Mouse (Mus musculus): Measurements from ENCODE around the gene Glyr1. TPM values are rescaled to one million over a fixed set of nuclear protein-coding genes. Genes with fewer than 3 reads are reported as not detected.
A peak's percentile ranks its signal among the peaks of the same experiment; 100 is the strongest.

Glyr1 gene
- total and polyA plus RNA-seq, 2 experiments from 2014 or later = 157 to 180 TPM

DNA sequence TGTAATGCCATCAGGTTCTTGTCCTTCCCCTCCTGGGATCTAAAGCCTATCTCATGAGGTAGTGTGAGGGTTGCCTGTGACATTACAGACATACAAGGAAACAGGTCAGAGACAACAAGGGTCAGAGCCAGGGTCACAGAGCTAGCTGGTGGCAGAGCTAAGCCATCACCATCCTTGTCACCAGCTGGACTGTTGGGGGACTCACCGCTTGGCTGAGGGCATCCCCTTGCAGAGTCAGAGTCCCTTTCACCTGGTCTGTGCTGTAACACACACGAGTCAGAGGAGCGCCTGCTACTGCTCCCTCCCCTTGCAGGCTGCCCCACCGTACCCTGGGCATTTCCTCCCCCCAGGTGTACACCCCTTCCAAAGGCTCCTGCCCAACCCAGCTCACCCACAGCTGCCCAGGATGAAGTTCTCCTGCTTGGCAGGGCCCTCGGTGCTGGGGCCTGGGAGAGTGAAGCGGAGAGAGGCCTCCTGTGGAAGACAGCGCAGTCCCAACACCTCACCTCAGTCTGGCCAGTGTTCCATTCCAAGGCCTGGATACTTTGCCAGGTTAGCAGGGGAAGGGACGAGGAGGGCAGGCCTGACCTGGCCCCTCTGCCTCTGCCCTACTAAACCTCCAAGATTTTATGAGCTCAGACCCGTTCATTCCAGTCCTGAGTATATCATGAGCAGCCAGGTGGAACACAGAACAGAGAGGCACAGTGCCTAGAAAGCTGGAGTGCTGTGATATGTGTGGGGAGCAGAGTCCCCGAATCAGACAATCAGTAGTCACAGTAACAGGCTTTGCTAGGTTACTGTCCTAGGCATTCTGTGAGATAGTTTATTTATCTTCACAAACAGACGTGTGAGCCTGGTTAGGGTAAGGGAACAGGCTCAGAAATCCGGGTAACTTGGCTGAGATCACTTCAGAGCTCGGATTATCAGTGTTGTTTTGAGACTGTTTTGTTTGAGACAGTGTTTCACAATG, 37.3 kb downstream of the Glyr1 start:
- H3K27ac ChIP-seq (ENCODE audit: low read depth, low read length) = peak overlapping the region; percentile 85; the same call in 1 of the 2 replicates
- H3K9me3 ChIP-seq (ENCODE audit: low read length) = no peaks in the 10 kb centered on the region
- peak overlapping the region; percentile 71 for H3K4me2 ChIP-seq (ENCODE audit: low read depth)
- DNase-seq = no peak
- H3K36me3 ChIP-seq (ENCODE audit: insufficient read depth) = peaks cover 35% of the 10 kb centered on the region
- WGBS = 50% methylated on average over 13 of the region's 13 CpGs
- ATAC-seq = no peak
- 0 out of 2 replicates have a peak, but pooled peaks cover 4% of the 10 kb centered on the region for H3K4me1 ChIP-seq (ENCODE audit: insufficient read depth)
- peak overlapping the region; percentile 74 for H3K4me3 ChIP-seq (ENCODE audit: low read depth, low read length)
- no peak for TF ChIP-seq CTCF (IDR thresholded peaks at IDR 0.05; ENCODE audit: low read depth)
- no peaks in the 10 kb centered on the region for H3K27me3 ChIP-seq (ENCODE audit: insufficient read depth, low read length)
- peak overlapping the region; percentile 66 for H3K9ac ChIP-seq

DNA sequence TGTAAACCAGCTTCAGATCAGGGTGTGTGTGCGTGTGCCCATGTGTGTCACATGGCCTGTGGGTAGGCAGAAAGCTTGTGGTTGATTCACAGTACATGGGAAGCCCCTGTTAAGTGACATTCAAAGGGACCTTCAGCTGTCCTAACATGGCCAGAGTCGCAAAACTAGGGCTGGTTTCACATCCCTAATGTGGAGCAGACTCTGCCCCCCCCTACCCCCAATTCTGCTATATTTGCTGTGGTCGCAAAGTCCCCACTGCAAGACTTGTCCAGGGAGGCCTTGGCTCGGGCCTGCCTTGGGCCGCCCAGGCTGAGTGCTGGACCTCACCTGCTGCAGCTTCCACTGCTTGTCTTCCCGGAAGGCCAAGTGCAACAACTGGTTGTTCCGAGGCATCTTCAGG, 38.4 kb downstream of the Glyr1 start:
- Histone ChIP-seq H3K9me3 (ENCODE audit: low read length) (no peaks in the 10 kb centered on the region), H3K27ac (ENCODE audit: low read depth, low read length) (no peak overlapping the region), H3K4me1 (ENCODE audit: insufficient read depth) (0 out of 2 replicates have a peak, but pooled peaks cover 4% of the 10 kb centered on the region), H3K4me2 (ENCODE audit: low read depth) (no peak overlapping the region), H3K9ac (no peak overlapping the region), H3K4me3 (ENCODE audit: low read depth, low read length) (no peak overlapping the region), H3K36me3 (ENCODE audit: insufficient read depth) (peaks cover 25% of the 10 kb centered on the region), H3K27me3 (ENCODE audit: insufficient read depth, low read length) (no peaks in the 10 kb centered on the region)
- no peak for ATAC-seq
- WGBS = 87% methylated on average over 7 of the region's 7 CpGs
- no peak for DNase-seq
- no peak for TF ChIP-seq CTCF (IDR thresholded peaks at IDR 0.05; ENCODE audit: low read depth)

DNA sequence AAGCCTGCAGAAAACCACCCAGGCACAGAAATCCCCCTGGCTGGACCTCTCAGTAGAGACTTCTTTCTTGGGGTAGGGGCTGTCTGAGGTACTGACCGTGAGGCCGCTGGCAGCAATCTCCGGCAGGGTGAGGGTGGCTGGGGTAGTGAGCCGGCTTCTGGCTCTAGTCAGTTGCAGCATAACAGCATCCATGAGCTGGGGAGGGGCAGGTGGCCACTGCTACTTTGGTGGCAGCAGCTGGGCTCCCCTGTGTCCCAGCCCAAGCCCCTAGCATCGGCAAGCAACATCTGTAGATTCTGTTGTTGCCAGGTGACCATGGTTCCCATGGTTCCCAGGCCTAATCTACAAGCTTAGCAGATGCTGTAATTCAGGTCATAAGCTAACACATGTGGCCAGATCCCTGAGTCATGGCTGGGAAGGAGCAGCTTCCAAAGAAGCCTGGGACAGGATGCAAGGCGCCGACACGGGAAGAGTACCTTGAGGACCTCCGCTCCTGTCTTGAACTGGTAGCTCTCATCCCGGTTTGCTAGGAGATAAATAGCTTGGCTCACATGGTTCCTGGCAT, 39.2 kb downstream of the Glyr1 start:
- H3K4me2 ChIP-seq (ENCODE audit: low read depth) = no peak overlapping the region
- H3K9me3 ChIP-seq (ENCODE audit: low read length) = no peaks in the 10 kb centered on the region
- H3K27me3 ChIP-seq (ENCODE audit: insufficient read depth, low read length) = no peaks in the 10 kb centered on the region
- no peak overlapping the region for H3K9ac ChIP-seq
- 88% methylated on average over 10 of the region's 10 CpGs for WGBS
- 0 out of 2 replicates have a peak, but pooled peaks cover 4% of the 10 kb centered on the region for H3K4me1 ChIP-seq (ENCODE audit: insufficient read depth)
- TF ChIP-seq CTCF (IDR thresholded peaks at IDR 0.05; ENCODE audit: low read depth) = no peak
- ATAC-seq (no peak), DNase-seq (no peak)
- H3K27ac ChIP-seq (ENCODE audit: low read depth, low read length) = no peak overlapping the region
- H3K4me3 ChIP-seq (ENCODE audit: low read depth, low read length) = no peak overlapping the region
- H3K36me3 ChIP-seq (ENCODE audit: insufficient read depth) = peaks cover 17% of the 10 kb centered on the region

DNA sequence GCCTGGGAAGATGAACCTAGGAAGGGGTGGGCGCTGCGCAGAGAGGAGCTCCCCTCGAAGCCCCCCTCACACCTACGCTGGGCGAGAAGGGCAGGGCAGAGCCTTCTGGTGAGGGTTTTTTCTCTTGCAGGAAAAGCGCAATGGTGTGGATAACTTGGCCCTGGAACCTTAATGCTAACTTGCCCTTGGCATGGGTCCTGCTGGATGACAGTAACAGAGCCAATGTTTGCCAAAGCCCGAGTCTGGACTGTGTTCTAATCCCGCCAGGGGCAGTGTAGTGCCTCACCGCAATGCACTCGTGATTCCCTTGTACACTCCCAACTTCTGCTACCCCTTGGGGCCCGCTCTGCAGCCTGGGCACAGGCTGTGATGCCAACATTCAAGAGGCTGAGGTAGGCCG, 41.6 kb downstream of the Glyr1 start:
- no peak for ATAC-seq

DNA sequence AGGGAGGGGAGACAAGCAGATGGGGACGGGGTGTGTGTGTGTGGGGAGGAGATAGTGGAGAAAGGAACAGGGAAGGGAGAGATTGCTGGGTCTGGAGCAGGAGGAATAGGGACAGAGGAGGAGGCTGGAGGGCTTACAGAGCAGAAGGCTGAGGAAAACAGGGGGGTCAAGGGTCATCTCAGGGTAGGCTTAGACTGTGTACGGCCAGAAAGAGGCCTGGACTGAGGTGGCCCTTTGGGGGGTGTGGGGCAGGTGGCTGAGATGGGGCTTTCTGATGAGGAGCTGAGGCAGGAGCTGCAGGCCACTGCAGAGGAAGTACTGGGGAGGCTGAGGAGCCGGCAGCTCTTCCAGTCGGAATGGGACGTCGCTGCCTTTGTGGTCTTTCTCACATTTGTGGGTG, 42.2 kb downstream of the Glyr1 start:
- H3K4me3 ChIP-seq (ENCODE audit: low read depth, low read length) = no peak overlapping the region
- no peaks in the 10 kb centered on the region for H3K9me3 ChIP-seq (ENCODE audit: low read length)
- WGBS = 60% methylated on average over 6 of the region's 6 CpGs
- H3K27ac ChIP-seq (ENCODE audit: low read depth, low read length) = no peak overlapping the region
- no peaks in the 10 kb centered on the region for H3K27me3 ChIP-seq (ENCODE audit: insufficient read depth, low read length)
- H3K9ac ChIP-seq = no peak overlapping the region
- no peak overlapping the region for H3K4me2 ChIP-seq (ENCODE audit: low read depth)
- H3K4me1 ChIP-seq (ENCODE audit: insufficient read depth) = 0 out of 2 replicates have a peak, but pooled peaks cover 4% of the 10 kb centered on the region
- H3K36me3 ChIP-seq (ENCODE audit: insufficient read depth) = 0 out of 2 replicates have a peak, but pooled peaks cover 6% of the 10 kb centered on the region
- ATAC-seq = no peak
- TF ChIP-seq CTCF (IDR thresholded peaks at IDR 0.05; ENCODE audit: low read depth) = no peak
- DNase-seq = no peak

More for the DNA sequence above, 41.6 kb downstream of the Glyr1 start:
- Histone ChIP-seq H3K9ac (no peak overlapping the region), H3K36me3 (ENCODE audit: insufficient read depth) (0 out of 2 replicates have a peak, but pooled peaks cover 6% of the 10 kb centered on the region), H3K4me1 (ENCODE audit: insufficient read depth) (0 out of 2 replicates have a peak, but pooled peaks cover 4% of the 10 kb centered on the region), H3K4me2 (ENCODE audit: low read depth) (no peak overlapping the region), H3K27me3 (ENCODE audit: insufficient read depth, low read length) (no peaks in the 10 kb centered on the region), H3K4me3 (ENCODE audit: low read depth, low read length) (no peak overlapping the region), H3K27ac (ENCODE audit: low read depth, low read length) (no peak overlapping the region), H3K9me3 (ENCODE audit: low read length) (no peaks in the 10 kb centered on the region)
- DNase-seq = no peak
- WGBS = 85% methylated on average over 12 of the region's 12 CpGs
- no peak for TF ChIP-seq CTCF (IDR thresholded peaks at IDR 0.05; ENCODE audit: low read depth)

DNA sequence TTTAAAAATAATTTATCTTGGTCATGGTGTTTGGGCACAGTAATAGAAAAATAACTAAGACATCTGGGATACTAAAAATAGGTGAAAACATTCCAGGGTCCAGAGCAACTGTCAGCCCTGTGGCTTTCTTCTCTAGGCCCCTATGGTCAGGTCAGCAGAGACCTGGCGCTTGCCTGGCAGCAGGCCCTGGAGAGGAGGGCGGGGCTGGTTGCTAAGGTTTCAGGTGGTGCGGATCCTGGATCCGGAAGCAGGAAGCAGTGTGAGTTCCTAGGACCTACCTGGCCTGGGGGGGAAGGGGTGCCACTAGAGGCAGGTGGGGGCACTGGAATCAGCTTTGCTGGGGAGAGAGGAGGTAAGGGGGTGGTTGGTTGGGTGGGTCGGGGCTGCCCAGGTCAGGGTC, 42.6 kb downstream of the Glyr1 start, which contains the start of gene Smim22:
Gene Smim22 (plus strand): TSS at position 222 of the 400 bp plus-strand sequence.
- 59% methylated on average over 5 of the region's 5 CpGs for WGBS
- Histone ChIP-seq H3K4me1 (ENCODE audit: insufficient read depth) (no peaks in the 10 kb centered on the region), H3K9ac (no peak within 1 kb of the TSS), H3K9me3 (ENCODE audit: low read length) (no peaks in the 10 kb centered on the region), H3K27ac (ENCODE audit: low read depth, low read length) (no peak within 1 kb of the TSS), H3K36me3 (ENCODE audit: insufficient read depth) (0 out of 2 replicates have a peak, but pooled peaks cover 6% of the 10 kb centered on the region), H3K4me2 (ENCODE audit: low read depth) (no peak within 1 kb of the TSS), H3K27me3 (ENCODE audit: insufficient read depth, low read length) (no peaks in the 10 kb centered on the region), H3K4me3 (ENCODE audit: low read depth, low read length) (no peak within 1 kb of the TSS)
- no peak for ATAC-seq
- TF ChIP-seq CTCF (IDR thresholded peaks at IDR 0.05; ENCODE audit: low read depth) = no peak
- DNase-seq = no peak

DNA sequence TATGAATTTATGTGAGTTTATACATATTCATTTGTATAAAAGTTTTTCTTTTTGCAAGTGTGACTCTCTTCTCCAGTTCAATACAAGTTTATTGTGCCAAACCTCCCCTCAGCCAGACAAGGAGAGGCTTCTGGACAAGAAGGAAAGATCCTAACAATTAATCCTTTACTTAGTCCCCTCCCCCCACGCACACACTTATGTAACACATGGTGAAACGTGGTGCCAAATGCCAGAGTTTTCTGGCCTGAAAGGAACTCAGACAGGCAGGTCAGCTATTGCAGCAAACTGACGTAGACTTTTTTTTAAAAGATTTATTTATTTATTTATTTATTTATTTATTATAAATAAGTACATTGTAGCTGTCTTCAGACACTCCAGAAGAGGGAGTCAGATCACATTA, 49.1 kb downstream of the Glyr1 start:
- Histone ChIP-seq H3K9me3 (ENCODE audit: low read length) (no peaks in the 10 kb centered on the region), H3K4me2 (ENCODE audit: low read depth) (no peak overlapping the region), H3K36me3 (ENCODE audit: insufficient read depth) (no peaks in the 10 kb centered on the region), H3K4me1 (ENCODE audit: insufficient read depth) (no peaks in the 10 kb centered on the region), H3K9ac (no peak overlapping the region), H3K27me3 (ENCODE audit: insufficient read depth, low read length) (no peaks in the 10 kb centered on the region), H3K4me3 (ENCODE audit: low read depth, low read length) (no peak overlapping the region), H3K27ac (ENCODE audit: low read depth, low read length) (no peak overlapping the region)
- no peak for TF ChIP-seq CTCF (IDR thresholded peaks at IDR 0.05; ENCODE audit: low read depth)
- no peak for ATAC-seq
- DNase-seq = no peak
- whole genome bisulfite sequencing = 64% methylated on average over 3 of the region's 3 CpGs

All from forebrain, postnatal 0 days (tissue).